Mouse (Mus musculus): ENCODE data around the gene Msrb1.

- peak; percentile 68 for TF ChIP-seq CTCF (IDR thresholded peaks at IDR 0.05; ENCODE audit: low read depth)
- no peak for TF ChIP-seq EP300 (IDR thresholded peaks at IDR 0.05; ENCODE audit: low read depth)
Measured at GRCm38 (mm10) chr17:24708646-24709045, 27.8 kb upstream of the Msrb1 start.
